Comparison of ENCODE assay signal across 26 mouse cellular contexts in the genomic region with DNA sequence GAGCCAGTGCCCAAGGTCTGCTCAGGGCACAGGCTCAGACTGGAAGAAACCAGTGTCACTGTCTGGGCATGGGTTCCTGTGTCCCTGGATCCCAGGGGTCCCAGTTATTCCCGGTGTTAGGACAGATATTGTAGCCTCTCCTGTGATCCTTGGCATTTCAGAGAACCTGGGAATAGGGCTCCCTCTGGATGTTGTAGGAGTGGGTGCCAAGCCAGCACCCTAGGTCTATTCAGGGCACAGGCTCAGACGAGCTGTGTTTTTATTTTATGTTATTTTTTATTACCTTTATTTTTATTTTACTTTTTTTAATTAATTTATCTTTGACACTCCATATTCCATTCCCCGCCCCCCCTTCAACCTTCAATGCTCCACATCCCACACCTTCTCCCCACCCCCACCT.
DNase-seq lines count a peak whose midpoint lies in the region; ATAC-seq lines count a peak whose summit lies in the region.
"Had no signal": no experiment of that assay in that cellular context is flagged by ENCODE, and none has a peak within 500 bp of the region (broad histone marks: within the 10 kb centered on the region; RNA-seq: fewer than 3 reads in every experiment).

No protein-coding gene starts in this region.

- H3K27ac ChIP-seq in hindbrain, embryonic 13.5 days = no peak overlapping the region
- no peak overlapping the region for H3K27ac ChIP-seq in hindbrain, embryonic 14.5 days
- H3K27ac ChIP-seq in midbrain, embryonic 12.5 days (replicated peaks) = no peak overlapping the region
- H3K27ac ChIP-seq in midbrain, embryonic 13.5 days = no peak overlapping the region
- H3K27ac ChIP-seq in embryonic facial prominence, embryonic 13.5 days = no peak overlapping the region
- H3K27ac ChIP-seq: gastrocnemius, adult 2 months; hindbrain, embryonic 12.5 days; hindbrain, postnatal 0 days had no signal

- no peaks in the 10 kb centered on the region for H3K36me3 ChIP-seq in hindbrain, embryonic 13.5 days
- no peaks in the 10 kb centered on the region for H3K36me3 ChIP-seq in hindbrain, embryonic 14.5 days (replicated peaks; ENCODE audit: control insufficient read depth, insufficient read depth)
- H3K36me3 ChIP-seq in midbrain, embryonic 12.5 days = no peaks in the 10 kb centered on the region
- H3K36me3 ChIP-seq in midbrain, embryonic 13.5 days = no peaks in the 10 kb centered on the region
- no peaks in the 10 kb centered on the region for H3K36me3 ChIP-seq in embryonic facial prominence, embryonic 13.5 days
- H3K36me3 ChIP-seq: G1E; hindbrain, embryonic 12.5 days had no signal

- DNase-seq in hindbrain, embryonic 14.5 days (ENCODE audit: low spot score) = no peak
- no peak for DNase-seq in layer of hippocampus, postnatal 10 days (ENCODE audit: low spot score in 2 of 2)
- DNase-seq: adrenal gland, postnatal 10 days; adrenal gland, postnatal 36 days; B cell, adult 2 months; cerebellum, adult 11 months; cerebellum, adult 2 months; cerebellum, postnatal 10 days; cerebellum, postnatal 36 days; embryo, embryonic 11 days; forebrain, postnatal 0 days; gastrocnemius, adult 2 months; gastrocnemius, postnatal 14 days had no signal

- 82% methylated on average over 2 of the region's 3 CpGs for WGBS in hindbrain, embryonic 13.5 days
- WGBS in hindbrain, embryonic 14.5 days = 91% methylated on average over 3 of the region's 3 CpGs
- WGBS in midbrain, embryonic 12.5 days = 88% methylated on average over 3 of the region's 3 CpGs
- whole genome bisulfite sequencing in midbrain, embryonic 13.5 days = 95% methylated on average over 3 of the region's 3 CpGs
- WGBS in embryonic facial prominence, embryonic 13.5 days = 78% methylated on average over 3 of the region's 3 CpGs

- no peaks in the 10 kb centered on the region for H3K9me3 ChIP-seq in hindbrain, embryonic 13.5 days
- no peaks in the 10 kb centered on the region for H3K9me3 ChIP-seq in hindbrain, embryonic 14.5 days (ENCODE audit: control insufficient read depth, low read length)
- H3K9me3 ChIP-seq in midbrain, embryonic 12.5 days = no peaks in the 10 kb centered on the region
- no peaks in the 10 kb centered on the region for H3K9me3 ChIP-seq in midbrain, embryonic 13.5 days
- H3K9me3 ChIP-seq in embryonic facial prominence, embryonic 13.5 days = no peaks in the 10 kb centered on the region; the same call in 1 of the 2 replicates
- H3K9me3 ChIP-seq: hindbrain, embryonic 12.5 days had no signal

- H3K9ac ChIP-seq in hindbrain, embryonic 13.5 days = no peak overlapping the region
- no peak overlapping the region for H3K9ac ChIP-seq in hindbrain, embryonic 14.5 days
- H3K9ac ChIP-seq in midbrain, embryonic 12.5 days (replicated peaks) = no peak overlapping the region
- H3K9ac ChIP-seq in midbrain, embryonic 13.5 days (replicated peaks) = no peak overlapping the region
- H3K9ac ChIP-seq in embryonic facial prominence, embryonic 13.5 days = no peak overlapping the region
- H3K9ac ChIP-seq: forebrain, postnatal 0 days; hindbrain, embryonic 12.5 days had no signal

- no peaks in the 10 kb centered on the region for H3K4me1 ChIP-seq in hindbrain, embryonic 13.5 days (replicated peaks)
- H3K4me1 ChIP-seq in hindbrain, embryonic 14.5 days (replicated peaks; ENCODE audit: control insufficient read depth, insufficient read depth, low read length) = no peaks in the 10 kb centered on the region
- no peaks in the 10 kb centered on the region for H3K4me1 ChIP-seq in midbrain, embryonic 12.5 days
- no peaks in the 10 kb centered on the region for H3K4me1 ChIP-seq in midbrain, embryonic 13.5 days (replicated peaks)
- no peaks in the 10 kb centered on the region for H3K4me1 ChIP-seq in embryonic facial prominence, embryonic 13.5 days
- H3K4me1 ChIP-seq: hindbrain, embryonic 12.5 days had no signal

- peak; percentile 43; the same call in 1 of the 2 replicates for ATAC-seq in hindbrain, embryonic 13.5 days (ENCODE audit: low FRiP score)
- ATAC-seq in hindbrain, embryonic 14.5 days (ENCODE audit: low FRiP score) = no peak
- 0 out of 2 replicates have a peak, but pooled peaks have one; percentile 16 for ATAC-seq in midbrain, embryonic 12.5 days (ENCODE audit: low FRiP score, low read depth)
- no peak for ATAC-seq in midbrain, embryonic 13.5 days
- ATAC-seq in embryonic facial prominence, embryonic 13.5 days (ENCODE audit: insufficient number of reproducible peaks, insufficient read depth, low FRiP score, low TSS enrichment, low read depth) = peak; percentile 52; the same call in 1 of the 2 replicates
- ATAC-seq: forebrain, embryonic 14.5 days; forebrain, postnatal 0 days; hindbrain, postnatal 0 days; inflammation-experienced regulatory T-cells, adult 6 months; intestine, embryonic 16.5 days; Patski had no signal

- no peaks in the 10 kb centered on the region for H3K27me3 ChIP-seq in hindbrain, embryonic 13.5 days
- H3K27me3 ChIP-seq in hindbrain, embryonic 14.5 days (ENCODE audit: control insufficient read depth, insufficient read depth, low read length) = no peaks in the 10 kb centered on the region
- H3K27me3 ChIP-seq in midbrain, embryonic 12.5 days = no peaks in the 10 kb centered on the region
- no peaks in the 10 kb centered on the region for H3K27me3 ChIP-seq in midbrain, embryonic 13.5 days
- no peaks in the 10 kb centered on the region for H3K27me3 ChIP-seq in embryonic facial prominence, embryonic 13.5 days
- H3K27me3 ChIP-seq: CH12.LX; hindbrain, embryonic 12.5 days; Patski had no signal

- H3K4me3 ChIP-seq in hindbrain, embryonic 13.5 days = no peak overlapping the region
- H3K4me3 ChIP-seq in hindbrain, embryonic 14.5 days (replicated peaks; ENCODE audit: low read length) = no peak overlapping the region
- H3K4me3 ChIP-seq in midbrain, embryonic 12.5 days = no peak overlapping the region
- no peak overlapping the region for H3K4me3 ChIP-seq in midbrain, embryonic 13.5 days (replicated peaks)
- no peak overlapping the region for H3K4me3 ChIP-seq in embryonic facial prominence, embryonic 13.5 days
- H3K4me3 ChIP-seq: gastrocnemius, adult 2 months; hindbrain, embryonic 12.5 days had no signal

- no peak overlapping the region for H3K4me2 ChIP-seq in hindbrain, embryonic 13.5 days
- H3K4me2 ChIP-seq in hindbrain, embryonic 14.5 days (replicated peaks) = no peak overlapping the region
- no peak overlapping the region for H3K4me2 ChIP-seq in midbrain, embryonic 12.5 days (replicated peaks)
- H3K4me2 ChIP-seq in midbrain, embryonic 13.5 days (replicated peaks) = no peak overlapping the region
- H3K4me2 ChIP-seq in embryonic facial prominence, embryonic 13.5 days = no peak overlapping the region
- H3K4me2 ChIP-seq: heart, embryonic 11.5 days; hindbrain, embryonic 12.5 days had no signal

Comparison
In these comparisons a context has a peak if more than half of its experiments do, and no peak if none do; other contexts are left out.
1. ATAC-seq: peak in hindbrain, embryonic 13.5 days (single experiment), midbrain, embryonic 12.5 days (single experiment) and embryonic facial prominence, embryonic 13.5 days (single experiment); none in hindbrain, embryonic 14.5 days (single experiment) and midbrain, embryonic 13.5 days (single experiment).